ENCODE assay signal across 8 mouse cellular contexts in genomic region chr3:83286975-83287405, GRCm38 (mm10).
DNase-seq lines count a peak whose midpoint lies in the region; ATAC-seq and TF ChIP-seq lines count a peak whose summit lies in the region.

No protein-coding gene starts in this region.

- TF ChIP-seq CTCF in ES-Bruce4 (IDR thresholded peaks at IDR 0.05; ENCODE audit: low read depth, low read length) = peak; percentile 53

- H3K4me2 ChIP-seq in hindbrain, embryonic 14.5 days (replicated peaks) = peak overlapping the region; percentile 72
- H3K4me2 ChIP-seq in lung, embryonic 16.5 days (ENCODE audit: low read depth, low read length) = peak overlapping the region; percentile 68

- H3K4me1 ChIP-seq in ES-Bruce4 (ENCODE audit: control insufficient read depth, insufficient read depth, low read length) = no peaks in the 10 kb centered on the region
- H3K4me1 ChIP-seq in hindbrain, embryonic 14.5 days (replicated peaks; ENCODE audit: control insufficient read depth, insufficient read depth, low read length) = no peaks in the 10 kb centered on the region
- no peaks in the 10 kb centered on the region for H3K4me1 ChIP-seq in lung, embryonic 16.5 days (replicated peaks; ENCODE audit: control insufficient read depth, insufficient read depth, low read length)

- H3K9ac ChIP-seq in ES-Bruce4 (ENCODE audit: low read depth, poor library complexity, severe bottlenecking) = no peak overlapping the region
- peak overlapping the region; percentile 70 for H3K9ac ChIP-seq in hindbrain, embryonic 14.5 days
- peak overlapping the region; percentile 53 for H3K9ac ChIP-seq in lung, embryonic 16.5 days (ENCODE audit: low read length)

- no peak overlapping the region for H3K27ac ChIP-seq in ES-Bruce4 (ENCODE audit: insufficient read depth, low read length)
- H3K27ac ChIP-seq in hindbrain, embryonic 14.5 days = peak overlapping the region; percentile 47; the same call in 1 of the 2 replicates
- H3K27ac ChIP-seq in lung, embryonic 16.5 days (ENCODE audit: low read length) = no peak overlapping the region

- ATAC-seq in hindbrain, embryonic 14.5 days (ENCODE audit: low FRiP score) = peak; percentile 92
- ATAC-seq in lung, embryonic 16.5 days (ENCODE audit: low read depth) = peak; percentile 78; the same call in 1 of the 2 replicates

- no peak for TF ChIP-seq POLR2A in ES-Bruce4 (IDR thresholded peaks at IDR 0.05; ENCODE audit: insufficient read depth, low read length)

- peak overlapping the region; percentile 35 for H3K4me3 ChIP-seq in ES-Bruce4 (ENCODE audit: low read depth, low read length)
- peak overlapping the region; percentile 48 for H3K4me3 ChIP-seq in hindbrain, embryonic 14.5 days (replicated peaks; ENCODE audit: low read length)
- H3K4me3 ChIP-seq in lung, embryonic 16.5 days (ENCODE audit: low read length) = peak overlapping the region; percentile 43

- H3K27me3 ChIP-seq in ES-Bruce4 (ENCODE audit: control insufficient read depth, insufficient read depth, low read length, poor library complexity, severe bottlenecking) = no peaks in the 10 kb centered on the region
- H3K27me3 ChIP-seq in hindbrain, embryonic 14.5 days (ENCODE audit: control insufficient read depth, insufficient read depth, low read length) = no peaks in the 10 kb centered on the region
- H3K27me3 ChIP-seq in lung, embryonic 16.5 days (ENCODE audit: control insufficient read depth, insufficient read depth, low read depth, low read length) = no peaks in the 10 kb centered on the region

- TF ChIP-seq EP300 in ES-Bruce4 (IDR thresholded peaks at IDR 0.05; ENCODE audit: insufficient read depth, low read depth, low read length) = no peak

- WGBS in hindbrain, embryonic 14.5 days = 4% methylated on average over 11 of the region's 11 CpGs
- WGBS in lung, embryonic 16.5 days = 7% methylated on average over 11 of the region's 11 CpGs

- DNase-seq in cerebellum, adult 9-10 months = peak; percentile 20
- DNase-seq in frontal cortex, postnatal 10 days (ENCODE audit: low spot score in 2 of 2) = peak; percentile 21 to 52
- peak; percentile 85 for DNase-seq in hindbrain, embryonic 14.5 days (ENCODE audit: low spot score)
- peak; percentile 28 to 31 for DNase-seq in layer of hippocampus, postnatal 25 days (ENCODE audit: extremely low spot score in 1 of 2, low spot score in 1 of 2)
- DNase-seq in retina, postnatal 1 day = peak; percentile 91
- DNase-seq in thymus, postnatal 0 days (ENCODE audit: low spot score) = no peak

- no peaks in the 10 kb centered on the region for H3K9me3 ChIP-seq in ES-Bruce4 (replicated peaks; ENCODE audit: control insufficient read depth, insufficient read depth, low read length, poor library complexity, severe bottlenecking)
- no peaks in the 10 kb centered on the region for H3K9me3 ChIP-seq in hindbrain, embryonic 14.5 days (ENCODE audit: control insufficient read depth, low read length)
- H3K9me3 ChIP-seq in lung, embryonic 16.5 days (ENCODE audit: control insufficient read depth, low read length) = no peaks in the 10 kb centered on the region

- H3K36me3 ChIP-seq in ES-Bruce4 (ENCODE audit: control insufficient read depth, insufficient read depth, low read length, poor library complexity, severe bottlenecking) = no peaks in the 10 kb centered on the region
- no peaks in the 10 kb centered on the region for H3K36me3 ChIP-seq in hindbrain, embryonic 14.5 days (replicated peaks; ENCODE audit: control insufficient read depth, insufficient read depth)
- no peaks in the 10 kb centered on the region for H3K36me3 ChIP-seq in lung, embryonic 16.5 days (ENCODE audit: control insufficient read depth, insufficient read depth, low read length)
